Mouse (Mus musculus) lung, adult 2 months (tissue): ENCODE measurements around the gene Crybg3.

ENCODE experiments used
- CTCF ChIP-seq: fragments of 200-500 bp; IDR thresholded peaks from 2 replicates; pipeline ENCODE4 v1.5.1; 2011; ENCODE audit warnings: mild to moderate bottlenecking, low read length, control low read depth; ENCODE audit not compliant: insufficient read depth
- POLR2A ChIP-seq: fragments of 200-500 bp; IDR thresholded peaks from 2 replicates; pipeline ENCODE4 v1.6.1; 2011; ENCODE audit warnings: low read depth, mild to moderate bottlenecking, control low read depth, low read length, borderline replicate concordance; ENCODE audit errors: extremely low read depth

DNA sequence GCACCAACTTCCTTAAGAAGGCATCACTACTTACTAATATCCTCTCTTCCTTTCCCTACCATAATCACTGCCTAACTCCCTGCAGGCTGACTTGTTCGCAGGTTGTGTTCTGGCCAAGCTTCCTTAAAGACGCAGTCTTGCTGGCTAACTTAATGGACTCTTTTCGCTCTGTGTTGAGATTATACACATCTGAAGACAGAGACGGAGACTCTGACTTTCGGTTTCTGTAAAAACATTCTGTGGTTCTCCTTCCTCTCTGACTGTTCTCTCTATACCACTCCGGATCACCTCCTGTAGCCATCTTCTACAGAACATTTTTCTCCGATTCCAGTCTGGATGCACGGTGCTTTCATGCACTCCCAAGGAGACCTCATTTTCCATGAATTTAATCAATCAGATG, 30.0 kb downstream of the Crybg3 start:
- TF ChIP-seq POLR2A (no peak), CTCF (no peak)
